Mouse (Mus musculus): ENCODE measurements around the gene Kcna4. TPM values are rescaled to one million over a fixed set of nuclear protein-coding genes. Genes with fewer than 3 reads are reported as not detected.

Gene Kcna4
- 5.0 and 6.6 TPM in 2 replicates for polyA plus RNA-seq (2015; fragmentation: Nextera tagmentation; extraction: Ambion mirVana)

- H3K27ac ChIP-seq = peak within 1 kb of the TSS; percentile 69
- no peaks in the 10 kb centered on the region for H3K27me3 ChIP-seq
- H3K4me2 ChIP-seq = peak within 1 kb of the TSS; percentile 69
- 0 out of 2 replicates have a peak, but pooled peaks cover 4% of the 10 kb centered on the region for H3K4me1 ChIP-seq (replicated peaks)
- 0 out of 2 replicates have a peak, but pooled peaks cover 3% of the 10 kb centered on the region for H3K36me3 ChIP-seq
- 5% methylated on average over 24 of the region's 24 CpGs for WGBS
- peak; percentile 96 for ATAC-seq (replicated peaks; ENCODE audit: insufficient number of reproducible peaks, insufficient read depth, low FRiP score, low read depth)
- peak within 1 kb of the TSS; percentile 60 for H3K4me3 ChIP-seq
- H3K9me3 ChIP-seq (replicated peaks) = no peaks in the 10 kb centered on the region
- H3K9ac ChIP-seq = peak within 1 kb of the TSS; percentile 54
Measured at GRCm38 (mm10) chr2:107289990-107290696, at the start of gene Kcna4. TSS of gene Kcna4 (plus strand) at chr2:107290639.

GRCm38 (mm10) chr2:107258091-107258490 is 32.3 kb upstream of the Kcna4 start:
- Histone ChIP-seq H3K36me3 (no peaks in the 10 kb centered on the region), H3K9ac (no peak overlapping the region), H3K4me2 (no peak overlapping the region), H3K9me3 (replicated peaks) (no peaks in the 10 kb centered on the region), H3K4me1 (replicated peaks) (0 out of 2 replicates have a peak, but pooled peaks cover 2% of the 10 kb centered on the region), H3K27me3 (no peaks in the 10 kb centered on the region), H3K27ac (no peak overlapping the region), H3K4me3 (no peak overlapping the region)
- ATAC-seq (replicated peaks; ENCODE audit: insufficient number of reproducible peaks, insufficient read depth, low FRiP score, low read depth) = no peak; the same call in 1 of the 2 replicates
- 38% methylated on average over 3 of the region's 3 CpGs for WGBS

GRCm38 (mm10) chr2:107266251-107266650 is 24.2 kb upstream of the Kcna4 start:
- no peak overlapping the region for H3K4me3 ChIP-seq
- no peaks in the 10 kb centered on the region for H3K4me1 ChIP-seq (replicated peaks)
- no peak overlapping the region for H3K4me2 ChIP-seq
- H3K36me3 ChIP-seq = no peaks in the 10 kb centered on the region
- no peaks in the 10 kb centered on the region for H3K27me3 ChIP-seq
- ATAC-seq (replicated peaks; ENCODE audit: insufficient number of reproducible peaks, insufficient read depth, low FRiP score, low read depth) = no peak
- no peak overlapping the region for H3K9ac ChIP-seq
- H3K9me3 ChIP-seq (replicated peaks) = no peaks in the 10 kb centered on the region
- H3K27ac ChIP-seq = no peak overlapping the region
- 56% methylated on average over 2 of the region's 2 CpGs for WGBS

- Histone ChIP-seq H3K27me3 (no peaks in the 10 kb centered on the region), H3K9ac (no peak overlapping the region), H3K4me3 (no peak overlapping the region), H3K4me1 (replicated peaks) (no peaks in the 10 kb centered on the region), H3K27ac (no peak overlapping the region), H3K9me3 (replicated peaks) (no peaks in the 10 kb centered on the region), H3K4me2 (no peak overlapping the region), H3K36me3 (no peaks in the 10 kb centered on the region)
- WGBS = 70% methylated on average over 3 of the region's 3 CpGs
- no peak for ATAC-seq (replicated peaks; ENCODE audit: insufficient number of reproducible peaks, insufficient read depth, low FRiP score, low read depth)
Measured at GRCm38 (mm10) chr2:107270050-107270449, 20.4 kb upstream of the Kcna4 start.

- under 1% methylated on average over 12 of the region's 12 CpGs for WGBS
- 0 out of 2 replicates have a peak, but pooled peaks cover 3% of the 10 kb centered on the region for H3K36me3 ChIP-seq
- H3K27me3 ChIP-seq = no peaks in the 10 kb centered on the region
- H3K4me1 ChIP-seq (replicated peaks) = 0 out of 2 replicates have a peak, but pooled peaks cover 4% of the 10 kb centered on the region
- peak overlapping the region; percentile 54 for H3K9ac ChIP-seq
- peak; percentile 15; the same call in 1 of the 2 replicates for ATAC-seq (replicated peaks; ENCODE audit: insufficient number of reproducible peaks, insufficient read depth, low FRiP score, low read depth)
- H3K4me3 ChIP-seq = peak overlapping the region; percentile 60
- peak overlapping the region; percentile 69 for H3K27ac ChIP-seq
- no peaks in the 10 kb centered on the region for H3K9me3 ChIP-seq (replicated peaks)
- peak overlapping the region; percentile 69 for H3K4me2 ChIP-seq
Measured at GRCm38 (mm10) chr2:107290697-107291019, 219 bp downstream of the Kcna4 start.

- 0 out of 2 replicates have a peak, but pooled peaks cover 4% of the 10 kb centered on the region for H3K4me1 ChIP-seq (replicated peaks)
- 2% methylated on average over 16 of the region's 16 CpGs for WGBS
- H3K9ac ChIP-seq = peak overlapping the region; percentile 54; the same call in 1 of the 2 replicates
- H3K4me2 ChIP-seq = peak overlapping the region; percentile 69
- H3K36me3 ChIP-seq = 0 out of 2 replicates have a peak, but pooled peaks cover 3% of the 10 kb centered on the region
- peak overlapping the region; percentile 60 for H3K4me3 ChIP-seq
- H3K27ac ChIP-seq = peak overlapping the region; percentile 69
- ATAC-seq (replicated peaks; ENCODE audit: insufficient number of reproducible peaks, insufficient read depth, low FRiP score, low read depth) = 0 out of 2 replicates have a peak, but pooled peaks have one; percentile 45
- no peaks in the 10 kb centered on the region for H3K27me3 ChIP-seq
- H3K9me3 ChIP-seq (replicated peaks) = no peaks in the 10 kb centered on the region
Measured at GRCm38 (mm10) chr2:107291142-107291541, 703 bp downstream of the Kcna4 start.

GRCm38 (mm10) chr2:107294521-107294920 is 4.1 kb downstream of the Kcna4 start:
- no peak overlapping the region for H3K27ac ChIP-seq
- H3K27me3 ChIP-seq = no peaks in the 10 kb centered on the region
- no peak overlapping the region for H3K9ac ChIP-seq
- WGBS = 89% methylated on average over 7 of the region's 7 CpGs
- H3K9me3 ChIP-seq (replicated peaks) = no peaks in the 10 kb centered on the region
- no peak overlapping the region for H3K4me2 ChIP-seq
- H3K4me1 ChIP-seq (replicated peaks) = 0 out of 2 replicates have a peak, but pooled peaks cover 4% of the 10 kb centered on the region
- H3K4me3 ChIP-seq = no peak overlapping the region
- no peak for ATAC-seq (replicated peaks; ENCODE audit: insufficient number of reproducible peaks, insufficient read depth, low FRiP score, low read depth)
- H3K36me3 ChIP-seq = 0 out of 2 replicates have a peak, but pooled peaks cover 3% of the 10 kb centered on the region

GRCm38 (mm10) chr2:107301886-107302285 is 11.4 kb downstream of the Kcna4 start:
- H3K4me3 ChIP-seq = no peak overlapping the region
- H3K27ac ChIP-seq = no peak overlapping the region
- H3K9ac ChIP-seq = no peak overlapping the region
- no peaks in the 10 kb centered on the region for H3K36me3 ChIP-seq
- H3K9me3 ChIP-seq (replicated peaks) = no peaks in the 10 kb centered on the region
- H3K27me3 ChIP-seq = no peaks in the 10 kb centered on the region
- no peak for ATAC-seq (replicated peaks; ENCODE audit: insufficient number of reproducible peaks, insufficient read depth, low FRiP score, low read depth)
- 73% methylated on average over 4 of the region's 4 CpGs for WGBS
- peaks cover 14% of the 10 kb centered on the region for H3K4me1 ChIP-seq (replicated peaks)
- H3K4me2 ChIP-seq = no peak overlapping the region

- Histone ChIP-seq H3K9ac (no peak overlapping the region), H3K4me3 (no peak overlapping the region), H3K27me3 (no peaks in the 10 kb centered on the region), H3K36me3 (no peaks in the 10 kb centered on the region; the same call in 1 of the 2 replicates), H3K27ac (0 out of 2 replicates have a peak overlapping the region, but pooled peaks have one; percentile 70), H3K9me3 (replicated peaks) (no peaks in the 10 kb centered on the region), H3K4me1 (replicated peaks) (peaks cover 14% of the 10 kb centered on the region), H3K4me2 (no peak overlapping the region)
- 23% methylated on average over 3 of the region's 3 CpGs for WGBS
- ATAC-seq (replicated peaks; ENCODE audit: insufficient number of reproducible peaks, insufficient read depth, low FRiP score, low read depth) = no peak
Measured at GRCm38 (mm10) chr2:107304707-107305106, 14.3 kb downstream of the Kcna4 start.

- Histone ChIP-seq H3K36me3 (no peaks in the 10 kb centered on the region; the same call in 1 of the 2 replicates), H3K4me1 (replicated peaks) (peaks cover 14% of the 10 kb centered on the region), H3K4me3 (no peak overlapping the region), H3K9me3 (replicated peaks) (no peaks in the 10 kb centered on the region), H3K27ac (peak overlapping the region; percentile 70), H3K9ac (no peak overlapping the region), H3K27me3 (no peaks in the 10 kb centered on the region), H3K4me2 (peak overlapping the region; percentile 41; the same call in 1 of the 2 replicates)
- 47% methylated on average over 4 of the region's 4 CpGs for WGBS
- ATAC-seq (replicated peaks; ENCODE audit: insufficient number of reproducible peaks, insufficient read depth, low FRiP score, low read depth) = 0 out of 2 replicates have a peak, but pooled peaks have one; percentile 50
Measured at GRCm38 (mm10) chr2:107306077-107306476, 15.6 kb downstream of the Kcna4 start.

GRCm38 (mm10) chr2:107318636-107319035 is 28.2 kb downstream of the Kcna4 start:
- ATAC-seq (replicated peaks; ENCODE audit: insufficient number of reproducible peaks, insufficient read depth, low FRiP score, low read depth) = no peak
- no peaks in the 10 kb centered on the region for H3K36me3 ChIP-seq
- no peaks in the 10 kb centered on the region for H3K27me3 ChIP-seq

More at GRCm38 (mm10) chr2:107318636-107319035, 28.2 kb downstream of the Kcna4 start:
- Histone ChIP-seq H3K4me3 (no peak overlapping the region), H3K27ac (no peak overlapping the region), H3K9me3 (replicated peaks) (no peaks in the 10 kb centered on the region), H3K4me2 (no peak overlapping the region), H3K4me1 (replicated peaks) (peaks cover 4% of the 10 kb centered on the region), H3K9ac (no peak overlapping the region)

All from heart, embryonic 15.5 days (tissue).